Mouse (Mus musculus) liver, embryonic 11.5 days (tissue): ENCODE results near the gene Tpp1. TPM values are rescaled to one million over a fixed set of nuclear protein-coding genes. Genes with fewer than 3 reads are reported as not detected.
"Not testable (repeated sequence)": the region's sequence is repeated elsewhere in the genome, so short reads cannot be mapped to it uniquely, and the experiment has no call there.

Experiments used
- ATAC-seq: fragments of 200-750 bp; cut with Nextera tagmentation; replicated peaks from 2 replicates; pipeline ENCODE4 v1.8.0; 2017; ENCODE audit warnings: moderate number of reproducible peaks, mild to moderate bottlenecking, moderate TSS enrichment, moderate library complexity; ENCODE audit not compliant: low FRiP score
- DNase-seq: peaks from one replicate; pipeline ENCODE4 v3.0.0-alpha.2; 2017; ENCODE audit warnings: low spot score
- H3K27ac ChIP-seq: fragments of 300-500 bp; sonication (generic); 2 replicates; pipeline ENCODE4 v1.5.1; 2014; ENCODE audit warnings: mild to moderate bottlenecking, low read depth, low read length, control low read depth
- H3K27me3 ChIP-seq: fragments of 300-500 bp; sonication (generic); replicated peaks from 2 replicates; pipeline ENCODE4 v1.6.1; 2014; ENCODE audit warnings: low read length, mixed read lengths; ENCODE audit not compliant: control insufficient read depth, insufficient read depth
- H3K36me3 ChIP-seq: fragments of 300-500 bp; sonication (generic); 2 replicates; pipeline ENCODE4 v1.6.1; 2014; ENCODE audit warnings: mild to moderate bottlenecking, low read length, moderate library complexity, mixed read lengths; ENCODE audit not compliant: control insufficient read depth, insufficient read depth
- H3K4me1 ChIP-seq: fragments of 300-500 bp; sonication (generic); replicated peaks from 2 replicates; pipeline ENCODE4 v1.6.1; 2014; ENCODE audit warnings: low read length, mixed read lengths; ENCODE audit not compliant: control insufficient read depth, insufficient read depth
- H3K4me2 ChIP-seq: fragments of 300-500 bp; sonication (generic); 2 replicates; pipeline ENCODE4 v1.6.1; 2014; ENCODE audit warnings: mild to moderate bottlenecking, control low read depth, moderate library complexity
- H3K4me3 ChIP-seq: fragments of 300-500 bp; sonication (generic); 2 replicates; pipeline ENCODE4 v1.5.1; 2014; ENCODE audit warnings: low read depth, low read length, control low read depth
- H3K9ac ChIP-seq: fragments of 300-500 bp; sonication (generic); 2 replicates; pipeline ENCODE4 v1.6.1; 2014; ENCODE audit warnings: low read depth, low read length, control low read depth
- H3K9me3 ChIP-seq: fragments of 300-500 bp; sonication (generic); 2 replicates; pipeline ENCODE4 v1.6.1; 2016; ENCODE audit warnings: low read length, inconsistent platforms, mixed read lengths; ENCODE audit not compliant: control insufficient read depth
- WGBS: fragments of 180-500 bp; shearing (Covaris S2); extraction: QIAGEN DNeasy Blood & Tissue Kit; methylation state at CpG from one replicate; pipeline ENCODE4 v1.1.7; 2014; 5-methylcytosine and 5-hydroxymethylcytosine counted together
- polyA plus RNA-seq: library from polyadenylated mRNA; unstranded; fragments of >200 nt; fragmentation: Nextera tagmentation; extraction: Ambion mirVana; gene quantifications from 2 replicates; pipeline ENCODE4 v1.2.1, GENCODE M21; 2014

The Tpp1 gene
- polyA plus RNA-seq, 1 experiment from 2014 or later, result 77.3 TPM

DNA sequence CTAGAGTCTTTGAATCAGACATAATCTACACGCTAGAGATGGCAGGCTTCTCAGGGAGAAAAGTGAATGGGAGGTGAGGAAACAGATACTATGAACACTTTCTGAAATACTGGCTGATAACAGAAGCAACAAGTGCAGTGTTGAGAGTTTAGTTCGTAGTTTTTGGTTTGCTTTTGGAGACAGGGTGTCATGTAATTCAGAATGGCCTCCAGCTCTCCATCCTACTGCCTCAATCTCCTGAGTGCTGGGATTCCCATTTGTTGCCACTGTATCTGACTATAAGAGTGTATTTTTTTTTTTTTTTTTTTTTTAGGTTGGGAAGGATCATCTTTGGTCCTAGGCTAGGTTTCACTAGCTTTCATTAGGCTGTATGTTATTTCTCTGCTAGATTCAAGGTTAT, 13.7 kb downstream of the Tpp1 start:
- Histone ChIP-seq H3K27me3 (no peaks in the 10 kb centered on the region), H3K27ac (peak overlapping the region; percentile 79), H3K4me2 (peak overlapping the region; percentile 87), H3K36me3 (peaks cover 34% of the 10 kb centered on the region), H3K9ac (0 out of 2 replicates have a peak overlapping the region, but pooled peaks have one; percentile 30), H3K4me3 (peak overlapping the region; percentile 92), H3K9me3 (no peaks in the 10 kb centered on the region), H3K4me1 (peaks cover 26% of the 10 kb centered on the region)
- DNase-seq, result peak; percentile 27
- no peak for ATAC-seq
- WGBS, result 43% methylated on average over 2 of the region's 2 CpGs

DNA sequence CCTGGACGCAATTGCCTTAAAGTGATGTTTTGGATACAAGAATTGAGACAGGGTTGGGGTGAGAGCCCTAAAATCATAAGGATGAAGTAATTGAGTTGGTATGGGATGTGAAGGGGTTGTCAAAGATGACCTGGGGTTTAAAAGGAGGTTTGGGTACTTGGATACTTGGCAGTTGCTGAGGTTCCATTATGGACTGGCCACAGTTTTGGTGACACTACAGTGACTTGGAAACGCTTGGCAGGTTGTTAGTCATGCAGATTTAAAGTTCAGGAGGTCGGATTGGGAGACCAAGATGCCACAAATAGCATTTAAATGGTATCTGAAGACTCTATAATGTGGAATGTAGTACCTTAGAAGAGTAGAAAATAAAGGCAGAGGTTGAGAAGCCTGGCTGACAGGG, 14.4 kb downstream of the Tpp1 start:
- ATAC-seq, result no peak
- Histone ChIP-seq H3K4me3 (peak overlapping the region; percentile 92), H3K9ac (peak overlapping the region; percentile 96), H3K9me3 (no peaks in the 10 kb centered on the region), H3K4me2 (peak overlapping the region; percentile 87), H3K27ac (peak overlapping the region; percentile 89; the same call in 1 of the 2 replicates), H3K36me3 (peaks cover 35% of the 10 kb centered on the region), H3K27me3 (no peaks in the 10 kb centered on the region), H3K4me1 (peaks cover 22% of the 10 kb centered on the region)
- WGBS, result 23% methylated on average over 3 of the region's 3 CpGs
- no peak for DNase-seq

DNA sequence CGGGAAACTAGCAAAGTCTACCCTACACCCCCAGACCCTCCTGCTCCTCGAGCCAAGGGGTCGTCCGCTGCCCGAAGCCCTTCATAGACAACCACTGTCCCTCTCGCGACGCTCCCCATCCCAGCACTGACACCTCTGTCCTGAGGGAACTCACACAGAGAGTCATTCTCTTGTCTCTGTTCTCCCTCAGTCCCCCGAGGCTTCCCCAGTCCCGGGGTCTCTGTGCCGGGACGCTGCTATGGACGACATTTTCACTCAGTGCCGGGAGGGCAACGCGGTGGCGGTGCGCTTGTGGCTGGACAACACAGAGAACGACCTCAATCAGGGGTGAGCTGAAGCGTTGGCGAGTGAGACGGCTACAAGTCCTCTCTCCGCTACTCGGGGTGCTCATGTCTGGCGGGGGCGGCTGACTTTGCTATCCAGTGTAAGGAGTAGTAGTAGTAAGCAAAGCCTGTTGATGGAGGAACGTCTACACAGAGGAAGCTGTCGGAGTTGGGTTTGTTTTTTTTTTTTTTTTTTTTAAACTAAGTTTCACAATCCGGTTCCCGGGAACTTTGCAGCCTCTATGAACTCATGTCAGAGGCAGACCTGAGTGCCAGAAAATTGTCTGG, 15.0 kb downstream of the Tpp1 start, which contains the start of gene Rrp8:
Gene Rrp8, minus strand, starts transcription at position 475 of the 611 bp plus-strand sequence.
- peaks cover 33% of the 10 kb centered on the region for H3K36me3 ChIP-seq

DNA sequence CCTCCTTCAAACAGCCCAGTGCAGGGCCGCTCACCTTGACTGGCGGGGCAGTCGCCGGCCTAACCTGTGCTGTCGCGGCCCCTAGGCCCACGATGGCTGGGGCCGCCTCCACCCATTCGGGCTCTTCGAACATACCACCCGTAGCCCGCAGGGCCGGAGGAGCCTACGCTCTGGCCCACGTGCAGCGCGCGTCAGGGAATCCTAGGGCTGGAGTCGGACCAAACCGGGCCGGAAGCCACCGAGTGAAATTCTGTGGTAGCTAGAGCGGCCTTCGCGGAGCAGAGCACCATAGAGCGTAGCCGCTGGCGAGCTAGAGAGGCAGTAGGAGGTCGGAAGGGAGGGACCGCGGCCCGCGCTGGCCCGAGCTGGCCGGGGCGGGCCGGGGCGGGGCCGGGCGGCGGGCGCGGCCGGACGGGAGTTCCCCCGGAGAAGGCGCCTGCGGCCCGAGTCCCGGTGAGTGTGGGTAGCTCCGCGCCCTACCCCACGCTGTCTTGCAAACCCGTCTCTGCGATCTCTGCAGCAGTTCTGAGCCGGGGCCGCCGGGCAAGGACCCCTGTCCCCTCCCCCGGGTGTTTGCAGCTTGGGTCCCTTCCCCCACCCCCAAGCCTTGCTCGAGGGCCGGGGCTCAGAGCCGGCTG, 15.7 kb downstream of the Tpp1 start, which contains the start of gene Ilk:
Gene Ilk, plus strand, starts transcription at position 329 of the 638 bp plus-strand sequence.
- Histone ChIP-seq H3K9me3 (no peaks in the 10 kb centered on the region), H3K4me1 (peaks cover 22% of the 10 kb centered on the region), H3K27ac (peak within 1 kb of the TSS; percentile 89), H3K27me3 (no peaks in the 10 kb centered on the region), H3K4me2 (peak within 1 kb of the TSS; percentile 87), H3K4me3 (peak within 1 kb of the TSS; percentile 92), H3K36me3 (peaks cover 34% of the 10 kb centered on the region), H3K9ac (peak within 1 kb of the TSS; percentile 96)
- WGBS, result under 1% methylated on average over 59 of the region's 62 CpGs
- peak; percentile 97 for ATAC-seq
- peak; percentile 87 for DNase-seq

More for the DNA sequence above, 15.0 kb downstream of the Tpp1 start, which contains the start of gene Rrp8:
- H3K9ac ChIP-seq, result peak within 1 kb of the TSS; percentile 96
- peak within 1 kb of the TSS; percentile 87 for H3K4me2 ChIP-seq
- peak within 1 kb of the TSS; percentile 92 for H3K4me3 ChIP-seq
- peak within 1 kb of the TSS; percentile 89 for H3K27ac ChIP-seq
- H3K9me3 ChIP-seq, result no peaks in the 10 kb centered on the region
- peaks cover 22% of the 10 kb centered on the region for H3K4me1 ChIP-seq
- no peak for DNase-seq
- WGBS, result under 1% methylated on average over 30 of the region's 30 CpGs
- ATAC-seq, result peak; percentile 6
- H3K27me3 ChIP-seq, result no peaks in the 10 kb centered on the region

DNA sequence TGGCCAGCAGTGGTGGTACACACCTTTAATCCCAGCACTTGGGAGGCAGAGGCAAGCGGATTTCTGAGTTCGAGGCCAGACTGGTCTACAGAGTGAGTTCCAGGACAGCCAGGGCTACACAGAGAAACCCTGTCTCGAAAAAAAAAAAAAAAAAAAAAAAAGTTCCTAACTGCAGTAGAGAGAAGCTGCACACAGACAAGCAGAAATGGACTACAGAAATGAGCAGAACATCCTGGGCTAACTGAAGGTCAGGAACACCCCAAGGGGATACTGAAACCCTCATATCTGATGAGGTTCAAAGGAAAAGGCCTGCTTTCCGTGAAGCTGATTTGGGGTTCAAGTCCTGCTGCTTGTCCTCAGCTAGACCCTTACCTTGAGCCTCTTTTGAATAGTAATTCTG, 16.6 kb downstream of the Tpp1 start:
- WGBS, result 52% methylated on average over 4 of the region's 4 CpGs
- peak overlapping the region; percentile 92 for H3K4me3 ChIP-seq
- H3K4me2 ChIP-seq, result peak overlapping the region; percentile 87
- H3K4me1 ChIP-seq, result peaks cover 22% of the 10 kb centered on the region
- H3K27ac ChIP-seq, H3K9me3 ChIP-seq, H3K27me3 ChIP-seq, ATAC-seq: not testable (repeated sequence)
- H3K9ac ChIP-seq, result peak overlapping the region; percentile 96
- peak; percentile 28 for DNase-seq
- peaks cover 29% of the 10 kb centered on the region for H3K36me3 ChIP-seq

DNA sequence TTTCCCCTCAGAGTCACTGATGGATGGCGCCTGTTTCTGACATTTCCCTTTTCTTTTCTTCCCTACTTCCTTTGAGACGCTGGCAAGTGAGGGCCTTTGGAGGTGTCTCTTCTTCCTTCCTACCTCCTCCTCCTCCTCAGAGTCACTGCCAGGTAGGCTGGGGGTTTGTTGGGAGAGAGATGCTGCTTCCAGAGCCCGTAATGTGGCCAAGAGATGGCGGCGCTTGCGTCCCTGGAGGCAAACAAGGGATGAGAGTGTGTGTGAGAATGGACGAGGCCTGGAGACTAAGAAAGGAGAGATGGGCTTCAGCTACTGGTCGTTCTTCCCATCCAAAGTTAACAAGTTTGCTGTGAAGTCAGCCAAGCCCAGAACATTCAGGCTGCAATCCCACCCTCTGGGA, 17.2 kb downstream of the Tpp1 start:
- ATAC-seq (no peak), DNase-seq (peak; percentile 20)
- Histone ChIP-seq H3K4me1 (peaks cover 22% of the 10 kb centered on the region), H3K27ac (no peak overlapping the region), H3K4me2 (peak overlapping the region; percentile 87), H3K9ac (0 out of 2 replicates have a peak overlapping the region, but pooled peaks have one; percentile 35), H3K36me3 (peaks cover 26% of the 10 kb centered on the region), H3K4me3 (no peak overlapping the region), H3K9me3 (no peaks in the 10 kb centered on the region), H3K27me3 (no peaks in the 10 kb centered on the region)
- 87% methylated on average over 8 of the region's 8 CpGs for WGBS

DNA sequence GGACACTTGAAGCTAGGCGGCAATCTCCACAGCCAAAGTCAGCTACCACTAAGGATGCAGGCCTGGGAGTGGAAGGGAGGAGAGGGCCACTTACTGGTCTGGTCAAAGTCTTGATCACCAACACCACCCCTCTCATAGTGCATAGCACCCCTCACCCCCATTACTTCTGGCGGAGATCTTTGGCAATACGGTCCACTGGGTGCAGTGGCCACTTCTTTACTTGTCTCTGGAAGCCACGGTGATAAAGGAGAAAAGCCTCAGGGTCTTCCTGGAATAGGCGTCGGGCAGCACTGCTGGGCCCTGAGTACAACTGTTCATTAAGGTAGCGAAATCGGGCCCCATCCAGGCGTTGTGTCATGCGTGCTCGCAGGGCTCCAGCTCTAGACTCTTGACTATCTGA, 18.2 kb downstream of the Tpp1 start:
- 92% methylated on average over 11 of the region's 11 CpGs for WGBS
- peaks cover 29% of the 10 kb centered on the region for H3K36me3 ChIP-seq

DNA sequence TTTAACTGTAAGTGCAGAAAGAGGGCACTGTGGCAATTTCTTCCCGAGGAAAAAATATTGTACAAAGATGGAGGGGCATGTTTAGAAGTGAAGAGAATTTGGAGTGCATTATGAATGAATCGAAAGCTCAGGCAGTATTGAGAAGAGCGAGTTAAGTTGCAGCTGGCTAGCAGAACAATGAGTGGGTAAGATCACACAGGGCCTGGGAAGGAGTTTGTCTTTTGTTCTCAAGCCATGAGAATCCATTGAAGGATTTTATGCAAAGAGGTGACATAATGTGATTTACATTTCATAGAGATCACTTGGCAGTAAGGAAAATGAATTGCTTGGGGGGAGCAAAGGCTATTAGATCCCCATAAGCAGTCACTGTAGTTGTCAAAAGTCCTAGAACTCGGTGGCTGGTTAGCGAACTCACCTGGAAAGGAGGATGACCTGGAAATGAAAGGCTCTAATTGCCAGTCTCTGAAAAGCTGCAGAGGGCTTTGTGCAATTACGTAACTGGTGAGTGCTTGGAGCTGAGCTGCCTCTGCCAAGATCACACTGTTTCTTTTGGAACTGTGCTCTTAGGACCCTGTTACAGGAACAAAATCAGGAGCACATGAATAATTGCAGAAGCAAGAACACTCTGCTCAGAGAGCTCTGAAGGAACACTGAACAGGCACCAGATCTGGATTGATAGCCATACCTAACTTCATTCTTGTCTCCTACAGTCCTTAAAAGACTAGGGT, 23.2 kb downstream of the Tpp1 start:
- no peak overlapping the region for H3K4me3 ChIP-seq
- DNase-seq, result no peak
- H3K27me3 ChIP-seq, result no peaks in the 10 kb centered on the region
- no peak overlapping the region for H3K4me2 ChIP-seq
- WGBS, result 84% methylated on average over 6 of the region's 6 CpGs
- H3K36me3 ChIP-seq, result peaks cover 24% of the 10 kb centered on the region
- H3K4me1 ChIP-seq, result no peaks in the 10 kb centered on the region
- no peak for ATAC-seq
- no peaks in the 10 kb centered on the region for H3K9me3 ChIP-seq
- no peak overlapping the region for H3K9ac ChIP-seq
- no peak overlapping the region for H3K27ac ChIP-seq

More for the DNA sequence above, 18.2 kb downstream of the Tpp1 start:
- Histone ChIP-seq H3K27me3 (no peaks in the 10 kb centered on the region), H3K4me1 (peaks cover 14% of the 10 kb centered on the region), H3K4me3 (no peak overlapping the region), H3K4me2 (no peak overlapping the region), H3K9ac (no peak overlapping the region), H3K27ac (no peak overlapping the region), H3K9me3 (no peaks in the 10 kb centered on the region)
- ATAC-seq, result no peak
- peak; percentile 26 for DNase-seq
